Mouse (Mus musculus) heart, embryonic 14.5 days (tissue): ENCODE data around the gene Nfam1. TPM values are rescaled to one million over a fixed set of nuclear protein-coding genes. Genes with fewer than 3 reads are reported as not detected.
A peak's percentile ranks its signal among the peaks of the same experiment; 100 is the strongest.

Source experiments
- ATAC-seq: fragments of 200-750 bp; cut with Nextera tagmentation; 2 replicates; pipeline ENCODE4 v1.8.0; 2017; ENCODE audit warnings: low read depth, moderate TSS enrichment; ENCODE audit not compliant: insufficient number of reproducible peaks, insufficient read depth, low FRiP score
- H3K27ac ChIP-seq, 2 experiments: fragments of 200-500 bp in 1 of 2; fragments of 300-500 bp in 1 of 2; sonication (generic) in 1 of 2; replicated peaks in 1 of 2; 2 replicates each; pipeline ENCODE4 v1.5.1; 2012 to 2014; ENCODE audit warnings: low read depth in 2 of 2, low read length in 2 of 2, control low read depth in 1 of 2, mild to moderate bottlenecking in 1 of 2, mixed read lengths in 1 of 2; ENCODE audit not compliant: control insufficient read depth in 1 of 2, insufficient read depth in 1 of 2
- H3K27me3 ChIP-seq: fragments of 300-500 bp; sonication (generic); 2 replicates; pipeline ENCODE4 v1.6.1; 2014; ENCODE audit warnings: mild to moderate bottlenecking, low read length, control low read depth; ENCODE audit not compliant: control insufficient read depth, insufficient read depth
- H3K36me3 ChIP-seq: fragments of 300-500 bp; sonication (generic); 2 replicates; pipeline ENCODE4 v1.6.1; 2014; ENCODE audit warnings: mild to moderate bottlenecking, control low read depth, low read length, mixed read lengths; ENCODE audit not compliant: control insufficient read depth, insufficient read depth
- H3K4me1 ChIP-seq, 2 experiments: fragments of 200-500 bp in 1 of 2; fragments of 300-500 bp in 1 of 2; sonication (generic) in 1 of 2; 2 replicates each; pipeline ENCODE4 v1.6.1; 2012 to 2014; ENCODE audit warnings: low read length in 2 of 2, control low read depth in 1 of 2, mixed read lengths in 1 of 2; ENCODE audit not compliant: control insufficient read depth in 2 of 2, insufficient read depth in 2 of 2
- H3K4me2 ChIP-seq: fragments of 300-500 bp; sonication (generic); 2 replicates; pipeline ENCODE4 v1.6.1; 2014; ENCODE audit warnings: mild to moderate bottlenecking, low read length
- H3K4me3 ChIP-seq, 2 experiments: fragments of 200-500 bp in 1 of 2; fragments of 300-500 bp in 1 of 2; sonication (generic) in 1 of 2; 2 replicates each; pipeline ENCODE4 v1.5.1; 2012 to 2014; ENCODE audit warnings: low read length in 2 of 2, mild to moderate bottlenecking in 2 of 2, control low read depth in 1 of 2, low read depth in 1 of 2, moderate library complexity in 1 of 2; ENCODE audit not compliant: control insufficient read depth in 1 of 2, insufficient read depth in 1 of 2
- H3K9ac ChIP-seq: fragments of 300-500 bp; sonication (generic); 2 replicates; pipeline ENCODE4 v1.6.1; 2014; ENCODE audit warnings: mild to moderate bottlenecking, low read length
- H3K9me3 ChIP-seq: fragments of 300-500 bp; sonication (generic); 2 replicates; pipeline ENCODE4 v1.6.1; 2016; ENCODE audit warnings: low read length, control low read depth; ENCODE audit not compliant: control insufficient read depth
- whole genome bisulfite sequencing: fragments of 180-500 bp; shearing (Covaris S2); extraction: QIAGEN DNeasy Blood & Tissue Kit; methylation state at CpG from one replicate; pipeline ENCODE4 v1.1.7; 2014; 5-methylcytosine and 5-hydroxymethylcytosine counted together
- polyA plus RNA-seq: library from polyadenylated mRNA; unstranded; fragments of >200 nt; fragmentation: Nextera tagmentation; extraction: Ambion mirVana; gene quantifications from 2 replicates; pipeline ENCODE4 v1.2.1, GENCODE M21; 2014

The Nfam1 gene
- polyA plus RNA-seq, 1 experiment from 2014 or later: 1.9 TPM

GRCm38 (mm10) chr15:82989190-82989704 is 43.9 kb downstream of the Nfam1 start:
- no peak overlapping the region for H3K4me3 ChIP-seq
- no peak overlapping the region for H3K4me2 ChIP-seq
- peaks cover 16% of the 10 kb centered on the region for H3K27me3 ChIP-seq
- no peak overlapping the region for H3K9ac ChIP-seq
- H3K9me3 ChIP-seq: no peaks in the 10 kb centered on the region
- H3K36me3 ChIP-seq: no peaks in the 10 kb centered on the region
- ATAC-seq: no peak
- 87% methylated on average over 6 of the region's 6 CpGs for WGBS
- peaks cover 6 to 19% of the 10 kb centered on the region in 2 experiments for H3K4me1 ChIP-seq
- no peak overlapping the region for H3K27ac ChIP-seq

GRCm38 (mm10) chr15:82987732-82988112 is 45.4 kb downstream of the Nfam1 start, which contains the start of gene Tcf20:
Tcf20 (minus strand) TSS chr15:82987872.
- peaks cover 16% of the 10 kb centered on the region for H3K27me3 ChIP-seq

GRCm38 (mm10) chr15:82987014-82987731 is 45.9 kb downstream of the Nfam1 start:
- H3K4me3 ChIP-seq: peak overlapping the region; percentile 46 to 54
- 1% methylated on average over 38 of the region's 38 CpGs for WGBS
- H3K27me3 ChIP-seq: peaks cover 16% of the 10 kb centered on the region
- H3K27ac ChIP-seq: no peak overlapping the region
- no peak for ATAC-seq
- H3K36me3 ChIP-seq: no peaks in the 10 kb centered on the region
- peak overlapping the region; percentile 64 for H3K9ac ChIP-seq
- peak overlapping the region; percentile 99 for H3K4me2 ChIP-seq
- H3K4me1 ChIP-seq: peaks cover 13 to 37% of the 10 kb centered on the region in 2 experiments
- no peaks in the 10 kb centered on the region for H3K9me3 ChIP-seq

More at GRCm38 (mm10) chr15:82987732-82988112, 45.4 kb downstream of the Nfam1 start, which contains the start of gene Tcf20:
- H3K4me2 ChIP-seq: peak within 1 kb of the TSS; percentile 99
- H3K4me1 ChIP-seq: peaks cover 12 to 34% of the 10 kb centered on the region in 2 experiments
- peak; percentile 89 for ATAC-seq
- under 1% methylated on average over 20 of the region's 20 CpGs for WGBS
- H3K4me3 ChIP-seq: peak within 1 kb of the TSS; percentile 46 to 54
- no peaks in the 10 kb centered on the region for H3K36me3 ChIP-seq
- H3K9ac ChIP-seq: peak within 1 kb of the TSS; percentile 64
- H3K9me3 ChIP-seq: no peaks in the 10 kb centered on the region
- peak within 1 kb of the TSS; percentile 45 to 54; a peak in 3 of 4 replicates for H3K27ac ChIP-seq

- Histone ChIP-seq H3K4me3 (no peak overlapping the region), H3K9ac (no peak overlapping the region), H3K9me3 (no peaks in the 10 kb centered on the region), H3K4me2 (no peak overlapping the region), H3K36me3 (no peaks in the 10 kb centered on the region), H3K27me3 (peaks cover 16% of the 10 kb centered on the region), H3K4me1 (peaks cover 15 to 41% of the 10 kb centered on the region in 2 experiments), H3K27ac (no peak overlapping the region)
- 77% methylated on average over 7 of the region's 7 CpGs for WGBS
- ATAC-seq: no peak
Measured at GRCm38 (mm10) chr15:82984574-82984973, 48.5 kb downstream of the Nfam1 start.

- Histone ChIP-seq H3K9ac (no peak overlapping the region), H3K27me3 (peaks cover 16% of the 10 kb centered on the region), H3K27ac (no peak overlapping the region), H3K9me3 (no peaks in the 10 kb centered on the region), H3K4me2 (no peak overlapping the region), H3K4me3 (no peak overlapping the region), H3K36me3 (no peaks in the 10 kb centered on the region), H3K4me1 (peaks cover 15 to 41% of the 10 kb centered on the region in 2 experiments)
- 63% methylated on average over 4 of the region's 4 CpGs for WGBS
- ATAC-seq: no peak
Measured at GRCm38 (mm10) chr15:82984097-82984496, 49.0 kb downstream of the Nfam1 start.

GRCm38 (mm10) chr15:82983416-82984026 is 49.6 kb downstream of the Nfam1 start:
- peaks cover 16% of the 10 kb centered on the region for H3K27me3 ChIP-seq
- peaks cover 12 to 37% of the 10 kb centered on the region in 2 experiments for H3K4me1 ChIP-seq
- 0 out of 2 replicates have a peak overlapping the region, but pooled peaks have one; percentile 22 for H3K4me2 ChIP-seq
- H3K9ac ChIP-seq: no peak overlapping the region
- 0 out of 4 replicates have a peak overlapping the region, but pooled peaks of 1 of the 2 experiments have one; percentile 2 for H3K27ac ChIP-seq
- no peak for ATAC-seq
- H3K9me3 ChIP-seq: no peaks in the 10 kb centered on the region
- no peak overlapping the region for H3K4me3 ChIP-seq
- H3K36me3 ChIP-seq: no peaks in the 10 kb centered on the region
- 32% methylated on average over 9 of the region's 9 CpGs for WGBS

GRCm38 (mm10) chr15:82982724-82983415 is 50.2 kb downstream of the Nfam1 start:
- Histone ChIP-seq H3K4me2 (0 out of 2 replicates have a peak overlapping the region, but pooled peaks have one; percentile 22), H3K27ac (no peak overlapping the region), H3K4me3 (no peak overlapping the region), H3K27me3 (peaks cover 16% of the 10 kb centered on the region), H3K9ac (no peak overlapping the region), H3K9me3 (no peaks in the 10 kb centered on the region), H3K4me1 (peaks cover 9 to 31% of the 10 kb centered on the region in 2 experiments), H3K36me3 (no peaks in the 10 kb centered on the region)
- no peak for ATAC-seq
- WGBS: 30% methylated on average over 18 of the region's 18 CpGs
